Mouse (Mus musculus): ENCODE data around the gene Ccdc149. TPM values are rescaled to one million over a fixed set of nuclear protein-coding genes. Genes with fewer than 3 reads are reported as not detected.

Gene Ccdc149
- polyA plus RNA-seq, 2 experiments, result 1.6 to 2.0 TPM

DNA sequence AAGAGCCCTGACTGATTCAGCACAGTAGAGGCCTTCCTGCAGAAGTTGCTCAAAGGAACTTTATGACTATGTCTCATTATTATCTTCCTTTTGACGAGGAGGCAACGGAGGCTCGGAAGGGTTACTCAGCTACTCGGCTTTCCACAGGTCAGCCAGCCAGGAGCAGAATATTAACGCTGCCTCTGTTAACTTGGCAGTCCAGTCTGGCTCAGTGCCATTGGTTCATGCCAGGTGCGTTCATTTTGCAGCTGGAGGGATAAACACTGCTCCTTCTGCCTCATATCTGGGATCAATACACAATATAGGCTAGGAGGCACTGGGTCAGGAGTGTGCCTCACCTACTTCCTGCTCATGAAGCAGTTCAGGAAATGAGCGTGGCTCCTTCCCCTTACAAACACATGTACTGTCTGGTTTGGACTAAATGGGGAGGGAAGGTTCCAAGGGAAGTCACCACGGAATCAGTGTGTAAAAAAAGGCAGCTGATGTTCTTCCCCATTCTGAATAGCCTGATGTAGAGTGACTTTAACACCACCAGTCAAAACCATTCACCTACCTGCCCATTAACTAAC is 40.0 kb downstream of the Ccdc149 start:
- no peak overlapping the region for H3K9ac ChIP-seq (ENCODE audit: low read depth, low read length, severe bottlenecking)
- H3K27ac ChIP-seq (replicated peaks; ENCODE audit: low read depth, low read length), result no peak overlapping the region
- DNase-seq (ENCODE audit: low spot score) (peak; percentile 23), ATAC-seq (ENCODE audit: low FRiP score, low read depth) (no peak)
- no peak overlapping the region for H3K4me3 ChIP-seq (replicated peaks; ENCODE audit: low read length)
- H3K27me3 ChIP-seq (ENCODE audit: control insufficient read depth, insufficient read depth, low read length), result no peaks in the 10 kb centered on the region; the same call in 1 of the 2 replicates
- no peaks in the 10 kb centered on the region for H3K36me3 ChIP-seq (ENCODE audit: control insufficient read depth, insufficient read depth, low read length)
- H3K9me3 ChIP-seq (ENCODE audit: control insufficient read depth, low read length), result no peaks in the 10 kb centered on the region
- TF ChIP-seq POLR2A (IDR thresholded peaks at IDR 0.05; ENCODE audit: borderline replicate concordance, extremely low read depth, insufficient read depth, insufficient read length), result no peak
- WGBS, result 20% methylated on average over 8 of the region's 8 CpGs
- no peak overlapping the region for H3K4me2 ChIP-seq (replicated peaks; ENCODE audit: low read depth, low read length, severe bottlenecking)
- 0 out of 2 replicates have a peak, but pooled peaks cover 3% of the 10 kb centered on the region for H3K4me1 ChIP-seq (ENCODE audit: control insufficient read depth, insufficient read depth, low read length)

DNA sequence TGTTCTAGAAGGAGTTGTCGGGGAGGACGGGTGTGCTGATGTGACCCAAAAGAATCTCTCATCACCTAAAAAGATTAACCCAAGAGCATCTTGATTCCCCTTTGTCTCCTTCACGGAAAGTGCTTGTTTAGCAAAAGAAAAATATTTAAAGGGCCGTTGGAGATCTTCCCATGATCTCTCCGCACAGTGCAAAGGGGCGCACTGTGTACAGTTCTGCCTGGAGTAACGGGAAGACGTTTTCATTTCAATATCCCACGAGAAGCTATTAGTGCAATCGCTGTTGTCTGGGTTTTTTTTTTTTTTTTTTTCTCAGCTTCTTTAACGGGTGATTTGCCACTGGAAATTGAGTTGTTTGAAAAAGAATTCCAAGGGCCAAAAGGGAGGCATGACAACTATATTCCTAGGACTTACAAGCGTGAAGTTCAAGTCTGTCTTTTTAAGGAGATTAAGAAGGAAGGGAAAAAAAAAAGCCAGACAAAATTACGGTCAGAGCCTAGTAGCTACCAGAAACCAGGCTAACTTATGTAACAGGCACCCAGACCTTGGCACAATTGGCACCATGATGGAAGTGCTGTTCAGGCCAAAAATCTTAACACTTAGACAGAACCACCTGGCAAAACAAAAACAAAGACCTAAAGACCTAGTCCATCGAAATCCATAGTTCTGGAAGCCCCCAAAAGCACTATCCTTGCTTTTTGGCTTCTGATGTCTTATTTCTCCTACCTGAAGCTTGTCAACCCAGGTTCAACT is 41.4 kb downstream of the Ccdc149 start:
- ATAC-seq (ENCODE audit: low FRiP score, low read depth) (no peak), DNase-seq (ENCODE audit: low spot score) (no peak)
- 70% methylated on average over 14 of the region's 14 CpGs for WGBS
- no peaks in the 10 kb centered on the region for H3K9me3 ChIP-seq (ENCODE audit: control insufficient read depth, low read length)
- no peak overlapping the region for H3K27ac ChIP-seq (replicated peaks; ENCODE audit: low read depth, low read length)
- H3K4me3 ChIP-seq (replicated peaks; ENCODE audit: low read length), result no peak overlapping the region
- H3K27me3 ChIP-seq (ENCODE audit: control insufficient read depth, insufficient read depth, low read length), result no peaks in the 10 kb centered on the region; the same call in 1 of the 2 replicates
- no peak overlapping the region for H3K4me2 ChIP-seq (replicated peaks; ENCODE audit: low read depth, low read length, severe bottlenecking)
- no peak for TF ChIP-seq POLR2A (IDR thresholded peaks at IDR 0.05; ENCODE audit: borderline replicate concordance, extremely low read depth, insufficient read depth, insufficient read length)
- H3K9ac ChIP-seq (ENCODE audit: low read depth, low read length, severe bottlenecking), result no peak overlapping the region
- 0 out of 2 replicates have a peak, but pooled peaks cover 3% of the 10 kb centered on the region for H3K4me1 ChIP-seq (ENCODE audit: control insufficient read depth, insufficient read depth, low read length)
- H3K36me3 ChIP-seq (ENCODE audit: control insufficient read depth, insufficient read depth, low read length), result no peaks in the 10 kb centered on the region

DNA sequence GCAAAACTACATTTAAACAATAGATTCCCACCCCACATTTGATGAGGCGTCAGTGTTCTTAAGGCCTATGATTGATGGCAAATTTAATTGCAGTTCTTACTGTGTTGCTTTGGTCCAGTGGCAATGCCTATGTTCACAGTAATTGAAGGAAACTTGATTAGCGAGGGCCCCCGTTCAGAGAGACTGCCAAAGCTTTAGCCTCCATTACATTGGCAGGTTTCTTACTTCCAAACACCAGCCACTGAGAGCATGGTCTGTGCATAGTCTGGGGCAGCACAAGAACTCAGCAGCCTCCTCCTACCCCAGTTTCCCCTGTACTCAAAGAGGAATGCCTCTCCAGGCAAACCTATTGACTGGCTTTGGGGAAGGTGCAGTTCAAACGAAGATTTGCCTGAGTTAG is 42.7 kb downstream of the Ccdc149 start:
- no peaks in the 10 kb centered on the region for H3K9me3 ChIP-seq (ENCODE audit: control insufficient read depth, low read length)
- 0 out of 2 replicates have a peak, but pooled peaks cover 3% of the 10 kb centered on the region for H3K4me1 ChIP-seq (ENCODE audit: control insufficient read depth, insufficient read depth, low read length)
- H3K9ac ChIP-seq (ENCODE audit: low read depth, low read length, severe bottlenecking), result no peak overlapping the region
- no peak overlapping the region for H3K4me2 ChIP-seq (replicated peaks; ENCODE audit: low read depth, low read length, severe bottlenecking)
- WGBS, result 32% methylated on average over 4 of the region's 4 CpGs
- no peak for TF ChIP-seq POLR2A (IDR thresholded peaks at IDR 0.05; ENCODE audit: borderline replicate concordance, extremely low read depth, insufficient read depth, insufficient read length)
- H3K27me3 ChIP-seq (ENCODE audit: control insufficient read depth, insufficient read depth, low read length), result no peaks in the 10 kb centered on the region; the same call in 1 of the 2 replicates
- no peaks in the 10 kb centered on the region for H3K36me3 ChIP-seq (ENCODE audit: control insufficient read depth, insufficient read depth, low read length)
- ATAC-seq (ENCODE audit: low FRiP score, low read depth) (no peak), DNase-seq (ENCODE audit: low spot score) (no peak)
- H3K27ac ChIP-seq (replicated peaks; ENCODE audit: low read depth, low read length), result no peak overlapping the region
- no peak overlapping the region for H3K4me3 ChIP-seq (replicated peaks; ENCODE audit: low read length)

DNA sequence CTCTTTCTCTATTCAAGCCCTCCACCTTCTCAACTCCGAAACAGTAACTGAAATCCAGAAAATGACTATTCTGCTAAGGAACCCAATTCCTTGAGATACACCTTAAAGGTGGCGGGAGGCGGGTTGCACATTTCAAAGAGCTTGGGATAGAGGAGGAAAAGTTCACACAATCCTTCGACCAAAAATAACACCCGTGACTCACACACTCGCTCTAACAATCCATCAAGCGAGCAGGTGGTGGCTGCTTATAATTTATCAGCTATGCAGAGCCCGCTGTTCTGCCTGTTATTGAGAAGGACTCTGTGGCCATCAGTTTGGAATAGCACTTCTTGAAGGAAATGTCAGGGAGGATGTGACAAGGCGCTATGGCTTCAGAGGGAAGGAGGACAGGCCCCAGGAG is 45.5 kb downstream of the Ccdc149 start:
- WGBS, result 82% methylated on average over 9 of the region's 9 CpGs
- H3K27me3 ChIP-seq (ENCODE audit: control insufficient read depth, insufficient read depth, low read length), result no peaks in the 10 kb centered on the region; the same call in 1 of the 2 replicates
- no peak overlapping the region for H3K27ac ChIP-seq (replicated peaks; ENCODE audit: low read depth, low read length)
- TF ChIP-seq POLR2A (IDR thresholded peaks at IDR 0.05; ENCODE audit: borderline replicate concordance, extremely low read depth, insufficient read depth, insufficient read length), result no peak
- DNase-seq (ENCODE audit: low spot score) (no peak), ATAC-seq (ENCODE audit: low FRiP score, low read depth) (no peak)
- H3K4me1 ChIP-seq (ENCODE audit: control insufficient read depth, insufficient read depth, low read length), result no peaks in the 10 kb centered on the region
- no peaks in the 10 kb centered on the region for H3K36me3 ChIP-seq (ENCODE audit: control insufficient read depth, insufficient read depth, low read length)
- no peak overlapping the region for H3K4me2 ChIP-seq (replicated peaks; ENCODE audit: low read depth, low read length, severe bottlenecking)
- H3K4me3 ChIP-seq (replicated peaks; ENCODE audit: low read length), result no peak overlapping the region
- H3K9ac ChIP-seq (ENCODE audit: low read depth, low read length, severe bottlenecking), result no peak overlapping the region
- no peaks in the 10 kb centered on the region for H3K9me3 ChIP-seq (ENCODE audit: control insufficient read depth, low read length)

DNA sequence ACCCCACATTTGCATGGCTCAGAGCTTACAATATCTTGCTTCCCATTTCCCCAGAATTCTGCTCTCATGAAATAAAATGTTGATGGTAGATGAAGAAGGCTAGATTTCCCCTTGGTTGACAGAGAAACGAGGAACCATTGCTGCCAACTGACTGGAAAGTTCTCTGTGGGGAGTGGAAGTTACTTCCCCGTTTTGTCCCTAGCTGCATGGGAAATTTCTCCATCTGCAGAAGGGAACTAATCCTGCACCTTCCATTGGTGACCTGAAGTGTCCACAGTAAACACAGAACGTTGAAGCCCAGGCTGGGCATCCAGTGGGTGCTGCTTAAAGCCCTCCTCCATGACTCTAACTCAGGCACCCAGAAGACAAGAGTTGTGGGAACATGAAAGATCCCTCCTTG is 47.4 kb downstream of the Ccdc149 start:
- H3K4me2 ChIP-seq (replicated peaks; ENCODE audit: low read depth, low read length, severe bottlenecking), result no peak overlapping the region
- H3K9ac ChIP-seq (ENCODE audit: low read depth, low read length, severe bottlenecking), result no peak overlapping the region
- TF ChIP-seq POLR2A (IDR thresholded peaks at IDR 0.05; ENCODE audit: borderline replicate concordance, extremely low read depth, insufficient read depth, insufficient read length), result no peak
- DNase-seq (ENCODE audit: low spot score), result no peak
- H3K9me3 ChIP-seq (ENCODE audit: control insufficient read depth, low read length), result no peaks in the 10 kb centered on the region
- WGBS, result 70% methylated on average over 3 of the region's 3 CpGs
- no peaks in the 10 kb centered on the region for H3K27me3 ChIP-seq (ENCODE audit: control insufficient read depth, insufficient read depth, low read length)
- no peak for ATAC-seq (ENCODE audit: low FRiP score, low read depth)
- H3K4me1 ChIP-seq (ENCODE audit: control insufficient read depth, insufficient read depth, low read length), result no peaks in the 10 kb centered on the region
- H3K4me3 ChIP-seq (replicated peaks; ENCODE audit: low read length), result no peak overlapping the region
- H3K27ac ChIP-seq (replicated peaks; ENCODE audit: low read depth, low read length), result no peak overlapping the region
- no peaks in the 10 kb centered on the region for H3K36me3 ChIP-seq (ENCODE audit: control insufficient read depth, insufficient read depth, low read length)
